Mouse (Mus musculus) bone marrow macrophage, adult 2 months (primary cell): ENCODE data around the gene Cryz. TPM values are rescaled to one million over a fixed set of nuclear protein-coding genes. Genes with fewer than 3 reads are reported as not detected.

ENCODE experiments used
- H3K27ac ChIP-seq: 2 replicates; pipeline ENCODE4 v1.5.1; 2012; ENCODE audit warnings: low read depth, low read length; ENCODE audit not compliant: insufficient read depth
- H3K4me1 ChIP-seq: 2 replicates; pipeline ENCODE4 v1.6.1; 2012; ENCODE audit warnings: low read length; ENCODE audit not compliant: control insufficient read depth, insufficient read depth
- H3K4me3 ChIP-seq: 2 replicates; pipeline ENCODE4 v1.5.1; 2012; ENCODE audit warnings: mild to moderate bottlenecking, low read length, moderate library complexity; ENCODE audit not compliant: insufficient read depth
- CTCF ChIP-seq: IDR thresholded peaks from 2 replicates; pipeline ENCODE4 v1.5.1; 2012; ENCODE audit warnings: low read depth, mild to moderate bottlenecking, low read length, moderate library complexity
- POLR2A ChIP-seq: IDR thresholded peaks from 2 replicates; pipeline ENCODE4 v1.6.1; 2012; ENCODE audit warnings: mild to moderate bottlenecking, low read depth, low read length, borderline replicate concordance
- polyA plus RNA-seq: library from polyadenylated mRNA; stranded (reverse); fragments of >200 nt; gene quantifications from 2 replicates; pipeline ENCODE4 v1.2.4, GENCODE M21; 2012; ENCODE audit not compliant: missing spikeins, insufficient read depth, insufficient read length

Cryz gene
- polyA plus RNA-seq, 1 experiment = 11.8 TPM

DNA sequence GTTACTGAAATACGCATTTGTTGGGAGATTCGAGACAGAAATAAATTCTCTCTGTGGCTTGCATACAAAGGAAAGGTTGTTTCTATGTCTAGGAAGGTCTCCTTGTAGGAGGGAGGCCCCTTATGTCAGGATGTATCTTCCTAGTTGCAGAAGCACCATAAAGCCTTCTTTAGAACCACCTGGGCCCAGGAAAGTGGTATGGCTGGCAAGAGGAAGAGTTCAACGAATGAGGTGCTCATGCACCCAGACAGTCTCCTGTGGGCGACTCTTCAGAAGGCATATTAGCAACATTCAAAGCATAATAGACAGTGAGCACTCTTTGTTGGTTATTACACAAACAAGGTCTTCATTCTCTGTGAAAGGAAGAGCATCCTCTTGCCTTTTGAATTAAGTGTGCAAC lies 68.1 kb downstream of the Cryz start:
- TF ChIP-seq POLR2A (no peak), CTCF (no peak)
- no peaks in the 10 kb centered on the region for H3K4me1 ChIP-seq
- no peak overlapping the region for H3K4me3 ChIP-seq
- no peak overlapping the region for H3K27ac ChIP-seq

- H3K27ac ChIP-seq = no peak overlapping the region
- no peaks in the 10 kb centered on the region for H3K4me1 ChIP-seq
- H3K4me3 ChIP-seq = no peak overlapping the region
- no peak for TF ChIP-seq POLR2A
- no peak for TF ChIP-seq CTCF
Observed at GRCm38 (mm10) chr3:154668485-154668884, 72.0 kb downstream of the Cryz start.

DNA sequence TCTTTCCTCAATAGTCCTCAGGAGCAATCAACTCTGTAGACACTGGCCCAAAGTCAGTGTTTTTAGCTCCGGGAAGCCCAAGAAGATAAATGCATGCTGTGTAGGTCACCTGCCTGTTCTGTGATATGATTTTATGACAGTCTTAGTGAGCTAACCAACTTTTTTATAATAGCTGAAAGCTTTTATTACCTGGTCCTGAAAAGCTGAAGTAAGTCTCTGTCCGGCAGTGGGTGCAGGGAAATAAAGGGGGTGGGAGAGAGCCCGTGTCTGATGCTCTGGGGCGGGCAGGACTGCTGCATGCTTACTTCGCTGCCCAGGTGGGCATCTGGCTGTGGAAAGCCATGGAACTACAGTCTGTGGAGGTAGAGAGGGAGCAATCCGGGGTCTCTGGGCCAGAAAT lies 74.1 kb downstream of the Cryz start:
- Histone ChIP-seq H3K4me1 (no peaks in the 10 kb centered on the region), H3K4me3 (no peak overlapping the region), H3K27ac (no peak overlapping the region)
- TF ChIP-seq POLR2A = no peak

- H3K4me3 ChIP-seq = no peak overlapping the region
- no peaks in the 10 kb centered on the region for H3K4me1 ChIP-seq
- TF ChIP-seq POLR2A (no peak), CTCF (no peak)
- H3K27ac ChIP-seq = no peak overlapping the region
Observed at GRCm38 (mm10) chr3:154671013-154671412, 74.5 kb downstream of the Cryz start.

Other genes with a start within 250 kb of the Cryz start
- gene Tyw3, start 393 bp downstream of the Cryz start, polyA plus RNA-seq = 3.8 and 3.9 TPM in 2 replicates
- gene Erich3, start 67.1 kb downstream of the Cryz start, polyA plus RNA-seq = not detected in 2 replicates